Mouse (Mus musculus): ENCODE data around the gene Srpx. TPM values are rescaled to one million over a fixed set of nuclear protein-coding genes. Genes with fewer than 3 reads are reported as not detected.

Gene Srpx
- polyA plus RNA-seq, 1 experiment from 2014 or later = 7.1 TPM

DNA sequence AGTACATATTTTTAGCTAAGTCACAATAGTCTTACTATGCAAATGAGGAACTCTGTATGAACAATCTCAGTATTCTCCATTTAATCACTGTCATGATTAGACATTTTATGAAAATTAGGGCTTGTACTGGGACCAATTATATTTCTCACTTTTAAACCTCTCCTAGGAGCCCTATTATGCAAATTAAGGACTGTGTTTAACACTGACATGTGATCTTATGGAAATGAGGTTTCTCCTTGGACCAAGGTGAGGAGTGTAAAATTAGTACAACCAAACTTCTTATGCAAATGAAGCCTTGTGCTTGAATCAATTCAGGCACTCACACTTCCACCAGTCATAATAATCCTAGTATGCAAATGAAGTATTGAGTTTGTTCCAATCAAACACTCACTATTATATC is 107.3 kb downstream of the Srpx start:
- Histone ChIP-seq H3K9ac (ENCODE audit: low read length) (no peak overlapping the region), H3K27ac (ENCODE audit: low read depth, low read length) (no peak overlapping the region), H3K9me3 (ENCODE audit: control insufficient read depth, low read length) (no peaks in the 10 kb centered on the region), H3K36me3 (ENCODE audit: control insufficient read depth, insufficient read depth, low read length) (no peaks in the 10 kb centered on the region), H3K4me1 (ENCODE audit: control insufficient read depth, insufficient read depth, low read length) (no peaks in the 10 kb centered on the region), H3K27me3 (ENCODE audit: control insufficient read depth, insufficient read depth, low read length) (no peaks in the 10 kb centered on the region), H3K4me2 (ENCODE audit: low read depth) (no peak overlapping the region), H3K4me3 (ENCODE audit: low read depth, low read length) (no peak overlapping the region)
- no peak for ATAC-seq (ENCODE audit: insufficient read depth, low FRiP score, low TSS enrichment)
- DNase-seq (ENCODE audit: low spot score) = no peak

- DNase-seq (ENCODE audit: low spot score) (no peak), ATAC-seq (ENCODE audit: insufficient read depth, low FRiP score, low TSS enrichment) (no peak)
- WGBS = 90% methylated on average over 1 of the region's 1 CpGs
- H3K4me3 ChIP-seq (ENCODE audit: low read depth, low read length) = no peak overlapping the region
- H3K27me3 ChIP-seq (ENCODE audit: control insufficient read depth, insufficient read depth, low read length) = no peaks in the 10 kb centered on the region
- H3K4me1 ChIP-seq (ENCODE audit: control insufficient read depth, insufficient read depth, low read length) = no peaks in the 10 kb centered on the region
- no peaks in the 10 kb centered on the region for H3K36me3 ChIP-seq (ENCODE audit: control insufficient read depth, insufficient read depth, low read length)
- H3K9me3 ChIP-seq (ENCODE audit: control insufficient read depth, low read length) = no peaks in the 10 kb centered on the region
- no peak overlapping the region for H3K27ac ChIP-seq (ENCODE audit: low read depth, low read length)
- H3K9ac ChIP-seq (ENCODE audit: low read length) = no peak overlapping the region
- H3K4me2 ChIP-seq (ENCODE audit: low read depth) = no peak overlapping the region
These were observed 109.7 kb downstream of the Srpx start for GRCm38 (mm10) chrX:10007675-10008270.

GRCm38 (mm10) chrX:10005946-10006345 is 111.6 kb downstream of the Srpx start:
- no peak for ATAC-seq (ENCODE audit: insufficient read depth, low FRiP score, low TSS enrichment)
- WGBS = 61% methylated on average over 1 of the region's 1 CpGs
- no peak overlapping the region for H3K27ac ChIP-seq (ENCODE audit: low read depth, low read length)

GRCm38 (mm10) chrX:10000718-10001117 is 116.8 kb downstream of the Srpx start:
- no peaks in the 10 kb centered on the region for H3K9me3 ChIP-seq (ENCODE audit: control insufficient read depth, low read length)
- no peaks in the 10 kb centered on the region for H3K4me1 ChIP-seq (ENCODE audit: control insufficient read depth, insufficient read depth, low read length)
- H3K9ac ChIP-seq (ENCODE audit: low read length) = no peak overlapping the region
- WGBS = 84% methylated on average over 1 of the region's 1 CpGs
- DNase-seq (ENCODE audit: low spot score) (no peak), ATAC-seq (ENCODE audit: insufficient read depth, low FRiP score, low TSS enrichment) (no peak)
- no peaks in the 10 kb centered on the region for H3K27me3 ChIP-seq (ENCODE audit: control insufficient read depth, insufficient read depth, low read length)
- no peak overlapping the region for H3K4me2 ChIP-seq (ENCODE audit: low read depth)
- no peaks in the 10 kb centered on the region for H3K36me3 ChIP-seq (ENCODE audit: control insufficient read depth, insufficient read depth, low read length)
- H3K27ac ChIP-seq (ENCODE audit: low read depth, low read length) = no peak overlapping the region
- no peak overlapping the region for H3K4me3 ChIP-seq (ENCODE audit: low read depth, low read length)

More at GRCm38 (mm10) chrX:10005946-10006345, 111.6 kb downstream of the Srpx start:
- H3K9ac ChIP-seq (ENCODE audit: low read length) = no peak overlapping the region
- H3K27me3 ChIP-seq (ENCODE audit: control insufficient read depth, insufficient read depth, low read length) = no peaks in the 10 kb centered on the region
- H3K4me2 ChIP-seq (ENCODE audit: low read depth) = no peak overlapping the region
- no peak for DNase-seq (ENCODE audit: low spot score)
- no peaks in the 10 kb centered on the region for H3K9me3 ChIP-seq (ENCODE audit: control insufficient read depth, low read length)
- no peaks in the 10 kb centered on the region for H3K36me3 ChIP-seq (ENCODE audit: control insufficient read depth, insufficient read depth, low read length)
- no peak overlapping the region for H3K4me3 ChIP-seq (ENCODE audit: low read depth, low read length)
- H3K4me1 ChIP-seq (ENCODE audit: control insufficient read depth, insufficient read depth, low read length) = no peaks in the 10 kb centered on the region

Other genes starting within 250 kb of the Srpx start
- 0.23 and 0.54 TPM in 2 replicates for gene Sytl5, start 232.1 kb downstream of the Srpx start, polyA plus RNA-seq (2014; fragmentation: Nextera tagmentation; extraction: Ambion mirVana)
- 34.8 and 35.0 TPM in 2 replicates for gene Rpgr, start 99.2 kb upstream of the Srpx start, polyA plus RNA-seq (2014; fragmentation: Nextera tagmentation; extraction: Ambion mirVana)
- not detected in 2 replicates for gene Otc, start 134.6 kb upstream of the Srpx start, polyA plus RNA-seq (2014; fragmentation: Nextera tagmentation; extraction: Ambion mirVana)

Measured in neural tube, embryonic 11.5 days (tissue).